Mouse (Mus musculus) heart, embryonic 16.5 days (tissue): ENCODE data around the gene Gm47959. TPM values are rescaled to one million over a fixed set of nuclear protein-coding genes. Genes with fewer than 3 reads are reported as not detected.

Source experiments
- ATAC-seq: fragments of 200-750 bp; cut with Nextera tagmentation; replicated peaks from 2 replicates; pipeline ENCODE4 v1.8.0; 2017; ENCODE audit warnings: moderate number of reproducible peaks; ENCODE audit not compliant: insufficient read depth, low FRiP score; ENCODE audit errors: extremely low read depth
- H3K27ac ChIP-seq: fragments of 300-500 bp; sonication (generic); 2 replicates; pipeline ENCODE4 v1.5.1; 2014; ENCODE audit warnings: mild to moderate bottlenecking, low read length, control low read depth, moderate library complexity
- H3K27me3 ChIP-seq: fragments of 300-500 bp; sonication (generic); 2 replicates; pipeline ENCODE4 v1.6.1; 2014; ENCODE audit warnings: low read length, mixed read lengths; ENCODE audit not compliant: control insufficient read depth, insufficient read depth
- H3K36me3 ChIP-seq: fragments of 300-500 bp; sonication (generic); 2 replicates; pipeline ENCODE4 v1.6.1; 2014; ENCODE audit not compliant: control insufficient read depth, insufficient read depth
- H3K4me1 ChIP-seq: fragments of 300-500 bp; sonication (generic); 2 replicates; pipeline ENCODE4 v1.6.1; 2014; ENCODE audit warnings: low read length, mixed read lengths; ENCODE audit not compliant: control insufficient read depth, insufficient read depth
- H3K4me2 ChIP-seq: fragments of 300-500 bp; sonication (generic); 2 replicates; pipeline ENCODE4 v1.6.1; 2014; ENCODE audit warnings: low read depth, mild to moderate bottlenecking, control low read depth, low read length
- H3K4me3 ChIP-seq: fragments of 300-500 bp; sonication (generic); 2 replicates; pipeline ENCODE4 v1.5.1; 2014; ENCODE audit warnings: mild to moderate bottlenecking, control low read depth, low read length
- H3K9ac ChIP-seq: fragments of 300-500 bp; sonication (generic); 2 replicates; pipeline ENCODE4 v1.6.1; 2014; ENCODE audit warnings: low read length, control low read depth
- H3K9me3 ChIP-seq: fragments of 300-500 bp; sonication (generic); replicated peaks from 2 replicates; pipeline ENCODE4 v1.6.1; 2016; ENCODE audit warnings: low read length; ENCODE audit not compliant: control insufficient read depth
- WGBS: fragments of 180-500 bp; shearing (Covaris S2); extraction: QIAGEN DNeasy Blood & Tissue Kit; methylation state at CpG from one replicate; pipeline ENCODE4 v1.1.7; 2014; 5-methylcytosine and 5-hydroxymethylcytosine counted together
- polyA plus RNA-seq: library from polyadenylated mRNA; unstranded; fragments of >200 nt; fragmentation: Nextera tagmentation; extraction: Ambion mirVana; gene quantifications from 2 replicates; pipeline ENCODE4 v1.2.1, GENCODE M21; 2015

Gm47959 gene
- polyA plus RNA-seq, 1 experiment from 2014 or later = not detected

GRCm38 (mm10) chr1:82977840-82978239 lies 22.5 kb upstream of the Gm47959 start:
- Histone ChIP-seq H3K27me3 (no peaks in the 10 kb centered on the region), H3K36me3 (no peaks in the 10 kb centered on the region), H3K4me3 (no peak overlapping the region), H3K9me3 (no peaks in the 10 kb centered on the region), H3K9ac (no peak overlapping the region), H3K4me2 (no peak overlapping the region), H3K4me1 (peaks cover 5% of the 10 kb centered on the region; the same call in 1 of the 2 replicates), H3K27ac (no peak overlapping the region)
- ATAC-seq = no peak

GRCm38 (mm10) chr1:82986738-82987137 lies 13.6 kb upstream of the Gm47959 start:
- Histone ChIP-seq H3K4me3 (no peak overlapping the region), H3K9ac (no peak overlapping the region), H3K27me3 (no peaks in the 10 kb centered on the region), H3K4me1 (no peaks in the 10 kb centered on the region), H3K9me3 (peaks cover 6% of the 10 kb centered on the region), H3K4me2 (no peak overlapping the region), H3K36me3 (no peaks in the 10 kb centered on the region), H3K27ac (no peak overlapping the region)
- no peak for ATAC-seq
- 83% methylated on average over 6 of the region's 6 CpGs for WGBS

- Histone ChIP-seq H3K27me3 (no peaks in the 10 kb centered on the region), H3K9me3 (peaks cover 6% of the 10 kb centered on the region), H3K36me3 (no peaks in the 10 kb centered on the region), H3K4me1 (no peaks in the 10 kb centered on the region), H3K4me3 (no peak overlapping the region), H3K27ac (no peak overlapping the region), H3K4me2 (no peak overlapping the region), H3K9ac (no peak overlapping the region)
- peak; percentile 41; the same call in 1 of the 2 replicates for ATAC-seq
- WGBS = 22% methylated on average over 4 of the region's 4 CpGs
These were observed 12.7 kb upstream of the Gm47959 start for GRCm38 (mm10) chr1:82987530-82988198.

- 50% methylated on average over 4 of the region's 4 CpGs for WGBS
- no peak for ATAC-seq
- no peak overlapping the region for H3K4me2 ChIP-seq
- H3K27me3 ChIP-seq = no peaks in the 10 kb centered on the region
- no peak overlapping the region for H3K27ac ChIP-seq
- H3K9ac ChIP-seq = no peak overlapping the region
- H3K9me3 ChIP-seq = no peaks in the 10 kb centered on the region
- no peak overlapping the region for H3K4me3 ChIP-seq
- H3K4me1 ChIP-seq = no peaks in the 10 kb centered on the region
- no peaks in the 10 kb centered on the region for H3K36me3 ChIP-seq
These were observed 9.3 kb upstream of the Gm47959 start for GRCm38 (mm10) chr1:82991062-82991461.

- no peaks in the 10 kb centered on the region for H3K4me1 ChIP-seq
- no peaks in the 10 kb centered on the region for H3K36me3 ChIP-seq
- no peak overlapping the region for H3K4me3 ChIP-seq
- WGBS = 85% methylated on average over 3 of the region's 3 CpGs
- no peak overlapping the region for H3K9ac ChIP-seq
- no peak overlapping the region for H3K27ac ChIP-seq
- no peak overlapping the region for H3K4me2 ChIP-seq
- H3K27me3 ChIP-seq = no peaks in the 10 kb centered on the region
- H3K9me3 ChIP-seq = no peaks in the 10 kb centered on the region
- ATAC-seq = no peak
These were observed 8.8 kb upstream of the Gm47959 start for GRCm38 (mm10) chr1:82991596-82991995.

GRCm38 (mm10) chr1:82992093-82992492 lies 8.3 kb upstream of the Gm47959 start:
- H3K36me3 ChIP-seq = no peaks in the 10 kb centered on the region
- WGBS = 89% methylated on average over 6 of the region's 6 CpGs
- no peak overlapping the region for H3K27ac ChIP-seq
- H3K9me3 ChIP-seq = no peaks in the 10 kb centered on the region
- H3K4me1 ChIP-seq = no peaks in the 10 kb centered on the region
- ATAC-seq = no peak
- H3K27me3 ChIP-seq = no peaks in the 10 kb centered on the region
- no peak overlapping the region for H3K4me3 ChIP-seq
- H3K4me2 ChIP-seq = no peak overlapping the region
- no peak overlapping the region for H3K9ac ChIP-seq

- 73% methylated on average over 3 of the region's 3 CpGs for WGBS
- Histone ChIP-seq H3K4me2 (no peak overlapping the region), H3K27ac (no peak overlapping the region), H3K4me1 (no peaks in the 10 kb centered on the region), H3K27me3 (no peaks in the 10 kb centered on the region), H3K9me3 (no peaks in the 10 kb centered on the region), H3K4me3 (no peak overlapping the region), H3K9ac (no peak overlapping the region), H3K36me3 (no peaks in the 10 kb centered on the region)
- no peak for ATAC-seq
These were observed 6.4 kb upstream of the Gm47959 start for GRCm38 (mm10) chr1:82993947-82994346.

- no peak overlapping the region for H3K4me2 ChIP-seq
- no peak overlapping the region for H3K4me3 ChIP-seq
- ATAC-seq = peak; percentile 87
- H3K27ac ChIP-seq = peak overlapping the region; percentile 32; the same call in 1 of the 2 replicates
- 52% methylated on average over 8 of the region's 8 CpGs for WGBS
- H3K27me3 ChIP-seq = no peaks in the 10 kb centered on the region
- H3K9me3 ChIP-seq = 0 out of 2 replicates have a peak, but pooled peaks cover 3% of the 10 kb centered on the region
- no peak overlapping the region for H3K9ac ChIP-seq
- H3K4me1 ChIP-seq = peaks cover 11% of the 10 kb centered on the region; the same call in 1 of the 2 replicates
- no peaks in the 10 kb centered on the region for H3K36me3 ChIP-seq
These were observed 6.2 kb downstream of the Gm47959 start for GRCm38 (mm10) chr1:83006218-83007179.

- ATAC-seq = no peak
- H3K27ac ChIP-seq = no peak overlapping the region
- 59% methylated on average over 6 of the region's 6 CpGs for WGBS
- 0 out of 2 replicates have a peak, but pooled peaks cover 3% of the 10 kb centered on the region for H3K9me3 ChIP-seq
- no peak overlapping the region for H3K4me3 ChIP-seq
- H3K4me1 ChIP-seq = peaks cover 11% of the 10 kb centered on the region; the same call in 1 of the 2 replicates
- no peaks in the 10 kb centered on the region for H3K36me3 ChIP-seq
- no peak overlapping the region for H3K4me2 ChIP-seq
- no peak overlapping the region for H3K9ac ChIP-seq
- no peaks in the 10 kb centered on the region for H3K27me3 ChIP-seq
These were observed 7.1 kb downstream of the Gm47959 start for GRCm38 (mm10) chr1:83007471-83007870.
